Mouse (Mus musculus): ENCODE data around the gene Syt14. TPM values are rescaled to one million over a fixed set of nuclear protein-coding genes. Genes with fewer than 3 reads are reported as not detected.

Syt14 gene
- polyA plus RNA-seq, 1 experiment, result 0.86 TPM

- Histone ChIP-seq H3K27me3 (ENCODE audit: control insufficient read depth, insufficient read depth, low read length) (no peaks in the 10 kb centered on the region), H3K4me1 (ENCODE audit: control insufficient read depth, insufficient read depth, low read length) (no peaks in the 10 kb centered on the region), H3K27ac (ENCODE audit: control insufficient read depth, insufficient read depth, low read depth, low read length) (no peak overlapping the region), H3K36me3 (ENCODE audit: control insufficient read depth, insufficient read depth, low read length) (no peaks in the 10 kb centered on the region), H3K4me3 (ENCODE audit: control insufficient read depth, low read depth, low read length) (no peak overlapping the region)
- TF ChIP-seq POLR2A (IDR thresholded peaks at IDR 0.05; ENCODE audit: control insufficient read depth, low read depth, low read length), result no peak
- TF ChIP-seq CTCF (IDR thresholded peaks at IDR 0.05; ENCODE audit: control insufficient read depth, insufficient read depth, insufficient replicate concordance, low read depth, low read length), result no peak
Measured at GRCm38 (mm10) chr1:192947170-192947838, 88.3 kb downstream of the Syt14 start.

GRCm38 (mm10) chr1:192939033-192939432, 96.5 kb downstream of the Syt14 start:
- Histone ChIP-seq H3K27me3 (ENCODE audit: control insufficient read depth, insufficient read depth, low read length) (no peaks in the 10 kb centered on the region), H3K27ac (ENCODE audit: control insufficient read depth, insufficient read depth, low read depth, low read length) (no peak overlapping the region), H3K36me3 (ENCODE audit: control insufficient read depth, insufficient read depth, low read length) (no peaks in the 10 kb centered on the region), H3K4me3 (ENCODE audit: control insufficient read depth, low read depth, low read length) (no peak overlapping the region), H3K4me1 (ENCODE audit: control insufficient read depth, insufficient read depth, low read length) (no peaks in the 10 kb centered on the region)
- TF ChIP-seq CTCF (IDR thresholded peaks at IDR 0.05; ENCODE audit: control insufficient read depth, insufficient read depth, insufficient replicate concordance, low read depth, low read length) (no peak), POLR2A (IDR thresholded peaks at IDR 0.05; ENCODE audit: control insufficient read depth, low read depth, low read length) (no peak)

- Histone ChIP-seq H3K27ac (ENCODE audit: control insufficient read depth, insufficient read depth, low read depth, low read length) (no peak overlapping the region), H3K27me3 (ENCODE audit: control insufficient read depth, insufficient read depth, low read length) (no peaks in the 10 kb centered on the region), H3K36me3 (ENCODE audit: control insufficient read depth, insufficient read depth, low read length) (no peaks in the 10 kb centered on the region), H3K4me3 (ENCODE audit: control insufficient read depth, low read depth, low read length) (no peak overlapping the region), H3K4me1 (ENCODE audit: control insufficient read depth, insufficient read depth, low read length) (no peaks in the 10 kb centered on the region)
- no peak for TF ChIP-seq CTCF (IDR thresholded peaks at IDR 0.05; ENCODE audit: control insufficient read depth, insufficient read depth, insufficient replicate concordance, low read depth, low read length)
- no peak for TF ChIP-seq POLR2A (IDR thresholded peaks at IDR 0.05; ENCODE audit: control insufficient read depth, low read depth, low read length)
Measured at GRCm38 (mm10) chr1:192937956-192938355, 97.6 kb downstream of the Syt14 start.

GRCm38 (mm10) chr1:192931797-192932196, 103.8 kb downstream of the Syt14 start:
- no peaks in the 10 kb centered on the region for H3K36me3 ChIP-seq (ENCODE audit: control insufficient read depth, insufficient read depth, low read length)
- no peak for TF ChIP-seq CTCF (IDR thresholded peaks at IDR 0.05; ENCODE audit: control insufficient read depth, insufficient read depth, insufficient replicate concordance, low read depth, low read length)
- no peaks in the 10 kb centered on the region for H3K27me3 ChIP-seq (ENCODE audit: control insufficient read depth, insufficient read depth, low read length)
- H3K4me3 ChIP-seq (ENCODE audit: control insufficient read depth, low read depth, low read length), result no peak overlapping the region
- no peaks in the 10 kb centered on the region for H3K4me1 ChIP-seq (ENCODE audit: control insufficient read depth, insufficient read depth, low read length)
- H3K27ac ChIP-seq (ENCODE audit: control insufficient read depth, insufficient read depth, low read depth, low read length), result no peak overlapping the region

GRCm38 (mm10) chr1:192912101-192912728, 123.4 kb downstream of the Syt14 start:
- Histone ChIP-seq H3K4me1 (ENCODE audit: control insufficient read depth, insufficient read depth, low read length) (no peaks in the 10 kb centered on the region), H3K36me3 (ENCODE audit: control insufficient read depth, insufficient read depth, low read length) (no peaks in the 10 kb centered on the region), H3K27ac (ENCODE audit: control insufficient read depth, insufficient read depth, low read depth, low read length) (no peak overlapping the region), H3K27me3 (ENCODE audit: control insufficient read depth, insufficient read depth, low read length) (no peaks in the 10 kb centered on the region), H3K4me3 (ENCODE audit: control insufficient read depth, low read depth, low read length) (no peak overlapping the region)
- TF ChIP-seq POLR2A (IDR thresholded peaks at IDR 0.05; ENCODE audit: control insufficient read depth, low read depth, low read length) (no peak), CTCF (IDR thresholded peaks at IDR 0.05; ENCODE audit: control insufficient read depth, insufficient read depth, insufficient replicate concordance, low read depth, low read length) (no peak)

- H3K27ac ChIP-seq (ENCODE audit: control insufficient read depth, insufficient read depth, low read depth, low read length), result no peak overlapping the region
- H3K4me1 ChIP-seq (ENCODE audit: control insufficient read depth, insufficient read depth, low read length), result no peaks in the 10 kb centered on the region
- H3K36me3 ChIP-seq (ENCODE audit: control insufficient read depth, insufficient read depth, low read length), result no peaks in the 10 kb centered on the region
- H3K27me3 ChIP-seq (ENCODE audit: control insufficient read depth, insufficient read depth, low read length), result no peaks in the 10 kb centered on the region
- TF ChIP-seq POLR2A (IDR thresholded peaks at IDR 0.05; ENCODE audit: control insufficient read depth, low read depth, low read length), result no peak
- no peak for TF ChIP-seq CTCF (IDR thresholded peaks at IDR 0.05; ENCODE audit: control insufficient read depth, insufficient read depth, insufficient replicate concordance, low read depth, low read length)
- H3K4me3 ChIP-seq (ENCODE audit: control insufficient read depth, low read depth, low read length), result no peak overlapping the region
Measured at GRCm38 (mm10) chr1:192901516-192901915, 134.1 kb downstream of the Syt14 start.

GRCm38 (mm10) chr1:192900913-192901312, 134.7 kb downstream of the Syt14 start:
- Histone ChIP-seq H3K4me1 (ENCODE audit: control insufficient read depth, insufficient read depth, low read length) (no peaks in the 10 kb centered on the region), H3K27me3 (ENCODE audit: control insufficient read depth, insufficient read depth, low read length) (no peaks in the 10 kb centered on the region), H3K27ac (ENCODE audit: control insufficient read depth, insufficient read depth, low read depth, low read length) (no peak overlapping the region), H3K4me3 (ENCODE audit: control insufficient read depth, low read depth, low read length) (no peak overlapping the region), H3K36me3 (ENCODE audit: control insufficient read depth, insufficient read depth, low read length) (no peaks in the 10 kb centered on the region)
- no peak for TF ChIP-seq POLR2A (IDR thresholded peaks at IDR 0.05; ENCODE audit: control insufficient read depth, low read depth, low read length)
- TF ChIP-seq CTCF (IDR thresholded peaks at IDR 0.05; ENCODE audit: control insufficient read depth, insufficient read depth, insufficient replicate concordance, low read depth, low read length), result no peak

All from testis, adult 2 months (tissue).